Comparison of ENCODE assay signal across 23 mouse cellular contexts in genomic region chr2:156402036-156402435, GRCm38 (mm10). TPM values are rescaled to one million over a fixed set of nuclear protein-coding genes. Genes with fewer than 3 reads are reported as not detected.
DNase-seq lines count a peak whose midpoint lies in the region; ATAC-seq and TF ChIP-seq lines count a peak whose summit lies in the region.
"Had no signal": no experiment of that assay in that cellular context is flagged by ENCODE, and none has a peak within 500 bp of the region (broad histone marks: within the 10 kb centered on the region; RNA-seq: fewer than 3 reads in every experiment).

No protein-coding gene starts in this region.

- no peak overlapping the region for H3K27ac ChIP-seq in intestine, embryonic 14.5 days (ENCODE audit: low read depth)
- H3K27ac ChIP-seq in intestine, embryonic 16.5 days (ENCODE audit: low read length) = no peak overlapping the region
- peak overlapping the region; percentile 67; the same call in 1 of the 2 replicates for H3K27ac ChIP-seq in testis, adult 2 months (ENCODE audit: control insufficient read depth, insufficient read depth, low read depth, low read length)
- H3K27ac ChIP-seq in embryonic facial prominence, embryonic 15.5 days (replicated peaks) = no peak overlapping the region
- H3K27ac ChIP-seq in olfactory bulb, adult 2 months (ENCODE audit: insufficient read depth, low read depth, low read length) = 0 out of 2 replicates have a peak overlapping the region, but pooled peaks have one; percentile 8
- H3K27ac ChIP-seq: heart, embryonic 10.5 days; heart, embryonic 15.5 days; limb, embryonic 15.5 days; liver, embryonic 14.5 days; lung, embryonic 15.5 days; neural tube, embryonic 13.5 days had no signal

- WGBS in intestine, embryonic 14.5 days = 90% methylated on average over 3 of the region's 3 CpGs
- WGBS in intestine, embryonic 16.5 days = 92% methylated on average over 3 of the region's 3 CpGs
- WGBS in embryonic facial prominence, embryonic 15.5 days = 95% methylated on average over 3 of the region's 3 CpGs
- WGBS in olfactory bulb, adult 2 months = 94% methylated on average over 3 of the region's 3 CpGs

- no peaks in the 10 kb centered on the region for H3K36me3 ChIP-seq in intestine, embryonic 14.5 days (ENCODE audit: control insufficient read depth, insufficient read depth, low read length)
- no peaks in the 10 kb centered on the region for H3K36me3 ChIP-seq in intestine, embryonic 16.5 days (ENCODE audit: control insufficient read depth, insufficient read depth, low read length)
- no peaks in the 10 kb centered on the region for H3K36me3 ChIP-seq in testis, adult 2 months (ENCODE audit: control insufficient read depth, insufficient read depth, low read length)
- H3K36me3 ChIP-seq in embryonic facial prominence, embryonic 15.5 days = no peaks in the 10 kb centered on the region
- H3K36me3 ChIP-seq: forebrain, embryonic 10.5 days; heart, embryonic 10.5 days; heart, embryonic 15.5 days; limb, embryonic 10.5 days; limb, embryonic 15.5 days; lung, embryonic 15.5 days; neural tube, embryonic 13.5 days had no signal

- no peaks in the 10 kb centered on the region for H3K9me3 ChIP-seq in intestine, embryonic 14.5 days (ENCODE audit: control insufficient read depth, low read length)
- H3K9me3 ChIP-seq in intestine, embryonic 16.5 days (ENCODE audit: control insufficient read depth, low read length) = no peaks in the 10 kb centered on the region
- no peaks in the 10 kb centered on the region for H3K9me3 ChIP-seq in embryonic facial prominence, embryonic 15.5 days (replicated peaks)
- H3K9me3 ChIP-seq: forebrain, embryonic 10.5 days; heart, embryonic 10.5 days; heart, embryonic 15.5 days; limb, embryonic 10.5 days; limb, embryonic 15.5 days; lung, embryonic 15.5 days; neural tube, embryonic 13.5 days had no signal

- no peak for TF ChIP-seq CTCF in testis, adult 2 months (IDR thresholded peaks at IDR 0.05; ENCODE audit: control insufficient read depth, insufficient read depth, insufficient replicate concordance, low read depth, low read length)
- TF ChIP-seq CTCF in olfactory bulb, adult 2 months (IDR thresholded peaks at IDR 0.05; ENCODE audit: insufficient read depth, low read depth, low read length) = no peak

- no peak for DNase-seq in intestine, embryonic 14.5 days (ENCODE audit: low spot score)
- no peak for DNase-seq in testis, postnatal 10 days (ENCODE audit: low spot score)
- no peak for DNase-seq in frontal cortex, adult 2 months (ENCODE audit: extremely low spot score in 1 of 2, low spot score in 1 of 2)
- DNase-seq in heart, adult 8-10 months (ENCODE audit: low spot score) = no peak
- DNase-seq: adrenal gland, postnatal 25 days; cerebellum, adult 18-20 months; gastrocnemius, postnatal 14 days; kidney, postnatal 10 days; layer of hippocampus, adult 9-11 months; thymus, postnatal 14 days had no signal

- TF ChIP-seq POLR2A in testis, adult 2 months (IDR thresholded peaks at IDR 0.05; ENCODE audit: control insufficient read depth, low read depth, low read length) = no peak
- no peak for TF ChIP-seq POLR2A in olfactory bulb, adult 2 months (IDR thresholded peaks at IDR 0.05; ENCODE audit: insufficient read depth, low read depth, low read length)

- H3K4me1 ChIP-seq in intestine, embryonic 14.5 days (replicated peaks; ENCODE audit: control insufficient read depth, insufficient read depth, low read length) = peaks cover 3% of the 10 kb centered on the region
- peaks cover 5% of the 10 kb centered on the region for H3K4me1 ChIP-seq in intestine, embryonic 16.5 days (ENCODE audit: control insufficient read depth, insufficient read depth, low read length)
- peaks cover 8% of the 10 kb centered on the region for H3K4me1 ChIP-seq in testis, adult 2 months (ENCODE audit: control insufficient read depth, insufficient read depth, low read length)
- peaks cover 12% of the 10 kb centered on the region for H3K4me1 ChIP-seq in embryonic facial prominence, embryonic 15.5 days
- peaks cover 19% of the 10 kb centered on the region for H3K4me1 ChIP-seq in olfactory bulb, adult 2 months (ENCODE audit: control insufficient read depth, insufficient read depth, low read length)

- H3K27me3 ChIP-seq in intestine, embryonic 14.5 days (replicated peaks; ENCODE audit: control insufficient read depth, insufficient read depth, low read length) = no peaks in the 10 kb centered on the region
- H3K27me3 ChIP-seq in intestine, embryonic 16.5 days (replicated peaks; ENCODE audit: control insufficient read depth, insufficient read depth, low read length) = no peaks in the 10 kb centered on the region
- H3K27me3 ChIP-seq in testis, adult 2 months (ENCODE audit: control insufficient read depth, insufficient read depth, low read length) = no peaks in the 10 kb centered on the region
- H3K27me3 ChIP-seq in embryonic facial prominence, embryonic 15.5 days = no peaks in the 10 kb centered on the region
- H3K27me3 ChIP-seq: heart, embryonic 15.5 days; limb, embryonic 15.5 days; lung, embryonic 15.5 days; neural tube, embryonic 13.5 days had no signal

- no peak overlapping the region for H3K4me3 ChIP-seq in intestine, embryonic 14.5 days (ENCODE audit: low read depth, low read length)
- H3K4me3 ChIP-seq in intestine, embryonic 16.5 days (ENCODE audit: low read length) = no peak overlapping the region
- H3K4me3 ChIP-seq in testis, adult 2 months (ENCODE audit: control insufficient read depth, low read depth, low read length) = peak overlapping the region; percentile 76
- H3K4me3 ChIP-seq in embryonic facial prominence, embryonic 15.5 days (replicated peaks) = no peak overlapping the region
- no peak overlapping the region for H3K4me3 ChIP-seq in olfactory bulb, adult 2 months (ENCODE audit: insufficient read depth, low read depth, low read length)
- H3K4me3 ChIP-seq: heart, embryonic 10.5 days; heart, embryonic 15.5 days; limb, embryonic 15.5 days; lung, embryonic 15.5 days; neural tube, embryonic 13.5 days had no signal

- peak; percentile 9; the same call in 1 of the 2 replicates for ATAC-seq in intestine, embryonic 14.5 days (replicated peaks; ENCODE audit: low FRiP score, low TSS enrichment, low read depth)
- ATAC-seq in intestine, embryonic 16.5 days = no peak
- peak; percentile 12; the same call in 1 of the 2 replicates for ATAC-seq in embryonic facial prominence, embryonic 15.5 days (ENCODE audit: insufficient number of reproducible peaks, low FRiP score, low TSS enrichment, low read depth)

- no peak overlapping the region for H3K4me2 ChIP-seq in intestine, embryonic 14.5 days (ENCODE audit: low read length)
- H3K4me2 ChIP-seq in intestine, embryonic 16.5 days (ENCODE audit: low read depth, low read length) = no peak overlapping the region
- no peak overlapping the region for H3K4me2 ChIP-seq in embryonic facial prominence, embryonic 15.5 days (replicated peaks)
- H3K4me2 ChIP-seq: heart, embryonic 15.5 days; lung, embryonic 15.5 days had no signal

- no peak overlapping the region for H3K9ac ChIP-seq in intestine, embryonic 14.5 days (ENCODE audit: low read length)
- no peak overlapping the region for H3K9ac ChIP-seq in intestine, embryonic 16.5 days (ENCODE audit: low read depth, low read length)
- no peak overlapping the region for H3K9ac ChIP-seq in embryonic facial prominence, embryonic 15.5 days
- H3K9ac ChIP-seq: heart, embryonic 15.5 days; limb, embryonic 15.5 days; liver, embryonic 14.5 days; lung, embryonic 15.5 days; neural tube, embryonic 13.5 days had no signal

RNA-seq across cellular contexts. Expression of gene Epb41l1, which starts 18.7 kb away (rescaled TPM):
- polyA plus RNA-seq in intestine, embryonic 14.5 days (2014; fragmentation: Nextera tagmentation; extraction: Ambion mirVana) = 4.2 and 4.4 TPM in 2 replicates
- polyA plus RNA-seq in intestine, embryonic 16.5 days (2015; fragmentation: Nextera tagmentation; extraction: Ambion mirVana) = 1.7 and 2.0 TPM in 2 replicates
- polyA plus RNA-seq in testis, adult 2 months (2012; rRNA removed) = 4.0 and 6.1 TPM in 2 replicates
- polyA plus RNA-seq in embryonic facial prominence, embryonic 15.5 days (2015; fragmentation: Nextera tagmentation; extraction: Ambion mirVana) = 3.4 and 3.8 TPM in 2 replicates
- polyA plus RNA-seq in olfactory bulb, adult 2 months (2012; ENCODE audit: insufficient read depth, insufficient read length, low replicate concordance, missing spikeins) = 51.4 and 207 TPM in 2 replicates
- polyA plus RNA-seq in frontal cortex, adult 2 months (2012; rRNA removed) = 211 and 225 TPM in 2 replicates
- total RNA-seq in heart, adult 8-10 months (2022) = 1 to 10 TPM; 6.5 to 9.4 (median 7.6) TPM
- total RNA-seq: granulocyte monocyte progenitor cell, adult 5-6 weeks had no signal

Comparison
In these comparisons a context has a peak if more than half of its experiments do, and no peak if none do; other contexts are left out.
1. H3K27ac ChIP-seq: peak in testis, adult 2 months (single experiment) and olfactory bulb, adult 2 months (single experiment); none in intestine, embryonic 14.5 days (single experiment), intestine, embryonic 16.5 days (single experiment) and embryonic facial prominence, embryonic 15.5 days (single experiment).